Mouse (Mus musculus) left cerebral cortex, adult 2 months (tissue): ENCODE measurements at regions not wholly inside any gene's neighbourhood (a gene's known extent, or its start where the extent isn't known, plus 50 kb on each side); places are given as distances from the start of the nearest gene placed in this dataset.

Source experiments
- DNase-seq, 2 experiments: peaks; one replicate each; pipeline ENCODE4 v3.0.0; 2021 to 2022; ENCODE audit warnings: low spot score in 2 of 2, mixed read lengths in 1 of 2; ENCODE audit errors: extremely low spot score in 1 of 2
- H3K27ac ChIP-seq: fragments of 200-600 bp; 2 replicates; pipeline ENCODE4 v1.8.1; 2022
- H3K4me3 ChIP-seq: fragments of 200-600 bp; 2 replicates; pipeline ENCODE4 v1.8.1; 2022
- CTCF ChIP-seq: fragments of 200-600 bp; IDR thresholded peaks from 2 replicates; pipeline ENCODE4 v1.8.1; 2022; ENCODE audit warnings: antibody characterized with exemption, mild to moderate bottlenecking, moderate library complexity
- intact Hi-C: fragments of 180-260 bp; cut with DNase I; formaldehyde crosslinking; loops from one replicate; pipeline ENCODE4 v1.15.1; 2025

DNA sequence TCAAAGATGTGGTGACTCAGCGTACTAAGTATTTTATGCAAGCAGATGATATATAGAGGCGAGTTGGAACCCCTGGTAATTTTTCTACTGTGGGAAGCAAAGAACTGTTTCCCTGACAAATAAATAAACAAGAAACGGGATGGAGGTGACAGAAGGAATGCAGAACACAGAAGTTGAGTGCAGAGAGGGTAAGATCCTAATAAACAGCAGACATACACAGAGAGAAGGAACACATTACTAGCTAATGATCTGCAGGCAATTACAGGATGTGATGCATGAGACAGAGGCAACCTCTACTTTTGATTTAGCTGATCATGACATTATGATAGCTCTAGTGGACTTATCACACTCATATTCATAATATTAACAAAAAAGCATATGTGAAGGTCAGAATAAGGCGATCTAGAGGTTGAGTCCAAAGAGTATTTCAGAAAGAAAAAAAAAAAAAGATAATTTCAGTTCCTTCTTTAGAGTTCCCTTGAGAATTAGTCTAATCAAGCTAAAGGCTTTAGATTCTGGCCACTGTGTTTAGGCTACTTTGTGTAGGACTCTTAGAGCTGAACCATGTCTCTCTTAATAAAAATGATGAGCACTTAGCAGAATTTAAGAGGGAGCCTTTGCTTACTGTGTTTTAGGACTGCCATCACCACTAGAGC is 115.9 kb upstream of the Cadps start:
- TF ChIP-seq CTCF: no peak
- intact Hi-C loops: no loop called here
- no peak for DNase-seq
- no peak overlapping the region for H3K27ac ChIP-seq
- no peak overlapping the region for H3K4me3 ChIP-seq

GRCm38 (mm10) chr14:12936343-12936742 is 113.5 kb upstream of the Cadps start:
- no peak for DNase-seq

GRCm38 (mm10) chr14:12931668-12932384 is 108.9 kb upstream of the Cadps start:
- intact Hi-C loops: no loop called here
- DNase-seq: no peak
- no peak overlapping the region for H3K4me3 ChIP-seq
- H3K27ac ChIP-seq: no peak overlapping the region
- no peak for TF ChIP-seq CTCF

More at GRCm38 (mm10) chr14:12936343-12936742, 113.5 kb upstream of the Cadps start:
- Histone ChIP-seq H3K27ac (no peak overlapping the region), H3K4me3 (no peak overlapping the region)
- no peak for TF ChIP-seq CTCF
- intact Hi-C loops: no loop called here

DNA sequence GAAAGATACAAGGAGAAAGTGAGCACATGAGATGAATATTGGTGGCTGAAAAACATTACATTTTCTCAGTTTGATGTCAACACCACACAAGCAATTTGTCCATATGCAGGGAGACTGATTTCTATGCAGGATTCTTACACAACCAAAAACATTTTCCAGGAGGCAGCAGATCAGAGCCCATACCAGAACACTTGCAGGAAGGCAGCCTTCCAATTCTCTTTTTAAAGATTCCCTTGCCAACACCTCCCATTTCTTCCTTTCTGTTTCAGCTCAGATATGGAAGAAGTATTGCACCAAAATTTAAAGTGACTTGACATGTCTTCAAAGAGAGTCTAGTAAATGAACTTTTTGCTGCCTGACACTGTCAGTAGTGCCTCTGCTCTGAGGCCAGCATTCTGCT is 100.7 kb upstream of the Cadps start:
- no peak for DNase-seq
- intact Hi-C loops: no loop called here
- Histone ChIP-seq H3K4me3 (no peak overlapping the region), H3K27ac (peak overlapping the region; percentile 45; the same call in 1 of the 2 replicates)
- TF ChIP-seq CTCF: no peak

DNA sequence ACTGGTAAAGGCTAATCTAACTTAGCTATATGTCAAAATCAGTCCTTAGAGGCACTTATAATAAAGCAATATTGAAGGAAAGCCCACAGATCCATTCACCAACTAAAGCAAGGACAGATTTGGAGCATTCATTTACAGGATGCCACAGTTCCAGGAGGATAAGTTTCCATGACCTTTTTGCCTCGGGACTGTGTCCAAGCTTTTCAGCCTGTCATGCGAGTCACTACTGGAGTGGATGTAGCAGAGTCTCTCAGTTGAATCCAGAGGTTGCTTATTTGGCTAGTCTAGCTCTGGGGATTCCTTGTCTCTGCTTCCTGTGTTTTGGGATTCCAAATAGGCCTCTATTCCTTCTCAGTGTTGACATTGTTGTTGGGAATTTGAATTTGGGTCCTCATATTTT is 92.6 kb upstream of the Cadps start:
- Histone ChIP-seq H3K27ac (no peak overlapping the region), H3K4me3 (no peak overlapping the region)
- no peak for DNase-seq
- intact Hi-C loops: no loop called here
- no peak for TF ChIP-seq CTCF

DNA sequence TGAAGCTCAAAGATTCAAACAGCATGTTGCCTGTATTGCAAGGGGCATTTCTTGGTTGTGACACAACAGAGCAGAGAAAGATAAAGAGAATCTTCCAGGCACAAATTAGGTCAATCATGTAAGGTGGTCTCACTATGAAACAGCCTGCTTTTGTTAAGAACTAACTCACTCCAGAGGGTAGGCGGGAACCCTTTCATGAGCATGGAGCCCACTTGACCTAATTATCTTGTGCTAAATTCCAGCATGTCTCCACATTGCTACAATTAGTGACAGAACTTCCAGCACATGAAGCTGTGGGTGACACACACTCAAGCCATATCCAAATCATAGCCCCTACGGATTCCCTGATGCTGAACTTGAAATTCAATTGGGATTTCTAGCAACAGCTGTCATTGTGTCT is 91.1 kb upstream of the Cadps start:
- intact Hi-C loops: no loop called here
- Histone ChIP-seq H3K27ac (no peak overlapping the region), H3K4me3 (no peak overlapping the region)
- DNase-seq: no peak
- TF ChIP-seq CTCF: no peak

- Histone ChIP-seq H3K4me3 (no peak overlapping the region), H3K27ac (no peak overlapping the region)
- TF ChIP-seq CTCF: no peak
- intact Hi-C loops: no loop called here
- DNase-seq: no peak
Measured at GRCm38 (mm10) chr14:12913421-12913820, 90.5 kb upstream of the Cadps start.

DNA sequence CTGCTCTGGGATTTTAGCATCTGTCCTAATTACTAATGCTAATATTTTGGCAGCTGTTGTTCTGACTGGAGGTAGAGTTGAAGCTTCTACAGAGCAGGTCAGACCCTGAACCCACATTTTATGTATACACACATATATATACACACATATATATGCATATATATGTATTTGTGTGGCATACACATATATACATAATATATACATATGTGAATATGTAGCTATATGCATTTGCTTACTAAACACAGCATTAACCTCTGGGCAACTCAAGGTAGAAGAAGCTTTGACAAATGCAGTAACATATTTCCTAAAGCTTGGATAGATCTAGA is 54.4 kb upstream of the Cadps start:
- no peak overlapping the region for H3K4me3 ChIP-seq
- no peak for TF ChIP-seq CTCF
- intact Hi-C loops: no loop called here
- no peak overlapping the region for H3K27ac ChIP-seq
- DNase-seq: no peak

- Histone ChIP-seq H3K4me3 (no peak overlapping the region), H3K27ac (no peak overlapping the region)
- no peak for TF ChIP-seq CTCF
- no peak for DNase-seq
- intact Hi-C loops: no loop called here
Measured at GRCm38 (mm10) chr14:12876417-12877336, 53.8 kb upstream of the Cadps start.
